Mouse (Mus musculus) ES-E14 (cell line): ENCODE results near the gene Pusl1.

Experiments
- HCFC1 ChIP-seq: IDR thresholded peaks from 2 replicates; pipeline ENCODE4 v1.6.1; 2012; ENCODE audit warnings: low read length, inconsistent platforms, borderline replicate concordance; ENCODE audit not compliant: insufficient read depth
- ZNF384 ChIP-seq: IDR thresholded peaks from 2 replicates; pipeline ENCODE4 v1.6.1; 2012; ENCODE audit warnings: low read depth, low read length, inconsistent platforms

DNA sequence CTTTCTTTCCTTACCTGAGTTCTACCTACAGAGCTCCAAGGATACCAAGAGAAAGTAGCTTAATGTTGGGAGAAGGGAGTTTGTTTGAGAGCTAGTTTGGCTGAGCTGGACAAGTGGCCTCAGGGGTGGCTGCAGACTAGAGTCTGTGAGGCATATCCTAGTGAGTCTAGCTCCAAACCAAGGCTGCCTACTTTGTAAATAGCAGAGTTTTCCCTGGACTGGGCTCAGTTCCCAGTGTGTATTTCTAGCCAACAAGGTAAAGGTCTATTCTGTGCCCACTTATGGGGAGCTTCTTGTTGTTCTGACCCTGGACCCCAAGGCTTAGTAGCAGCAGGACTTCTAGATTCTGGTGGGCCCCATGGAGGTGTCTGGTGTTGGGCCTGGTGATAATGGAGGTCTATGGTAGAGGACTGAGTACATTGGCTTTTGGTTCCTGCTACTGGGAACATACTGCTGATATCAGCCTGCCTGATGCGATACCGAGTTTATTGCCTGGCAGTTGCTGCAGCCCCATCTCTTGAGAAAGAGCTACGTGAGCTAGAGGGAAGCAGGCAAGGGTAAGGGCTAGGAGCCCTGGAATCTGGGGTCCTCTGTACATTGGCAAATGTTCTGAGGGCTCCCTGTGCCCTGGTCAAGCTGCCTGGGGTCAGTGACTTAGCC, 41.7 kb downstream of the Pusl1 start:
- no peak for TF ChIP-seq HCFC1
- TF ChIP-seq ZNF384, result no peak
